Mouse (Mus musculus) spleen, postnatal 36 days (tissue): ENCODE results near the gene Cabp1.

Experiments
- DNase-seq, 2 experiments: peaks; one replicate each; pipeline ENCODE4 v3.0.0; 2022; ENCODE audit warnings: low spot score in 2 of 2, mixed read lengths in 1 of 2

Cabp1 gene

GRCm38 (mm10) chr5:115208601-115209000 is 14.4 kb upstream of the Cabp1 start:
- DNase-seq, result no peak

- no peak for DNase-seq
Measured at GRCm38 (mm10) chr5:115207892-115208291, 13.7 kb upstream of the Cabp1 start.

- no peak for DNase-seq
Measured at GRCm38 (mm10) chr5:115207244-115207643, 13.1 kb upstream of the Cabp1 start.

GRCm38 (mm10) chr5:115204562-115205311 is 10.6 kb upstream of the Cabp1 start:
- no peak for DNase-seq

- no peak for DNase-seq
Measured at GRCm38 (mm10) chr5:115203735-115204561, 9.8 kb upstream of the Cabp1 start.

GRCm38 (mm10) chr5:115194626-115195221 is 543 bp upstream of the Cabp1 start:
- no peak for DNase-seq

GRCm38 (mm10) chr5:115193226-115193625 is 955 bp downstream of the Cabp1 start:
- DNase-seq, result peak in 1 of 2 experiments; percentile 36

GRCm38 (mm10) chr5:115192828-115193195 is 1.4 kb downstream of the Cabp1 start:
- no peak for DNase-seq

GRCm38 (mm10) chr5:115191880-115192827 is 2.0 kb downstream of the Cabp1 start:
- no peak for DNase-seq

GRCm38 (mm10) chr5:115190081-115190480 is 4.1 kb downstream of the Cabp1 start:
- no peak for DNase-seq

GRCm38 (mm10) chr5:115188824-115189223 is 5.4 kb downstream of the Cabp1 start:
- peak in 1 of 2 experiments; percentile 31 for DNase-seq

- peak; percentile 77 to 85 for DNase-seq
Measured at GRCm38 (mm10) chr5:115187188-115188131, 6.7 kb downstream of the Cabp1 start.

- peak in 1 of 2 experiments; percentile 40 for DNase-seq
Measured at GRCm38 (mm10) chr5:115186371-115187073, 7.7 kb downstream of the Cabp1 start.

- DNase-seq, result no peak
Measured at GRCm38 (mm10) chr5:115184726-115185125, 9.5 kb downstream of the Cabp1 start.

- DNase-seq, result no peak
Measured at GRCm38 (mm10) chr5:115183482-115183881, 10.7 kb downstream of the Cabp1 start.

- DNase-seq, result no peak
Measured at GRCm38 (mm10) chr5:115182925-115183324, 11.3 kb downstream of the Cabp1 start.

- DNase-seq, result no peak
Measured at GRCm38 (mm10) chr5:115181248-115181940, 12.8 kb downstream of the Cabp1 start.

GRCm38 (mm10) chr5:115179596-115179995 is 14.6 kb downstream of the Cabp1 start:
- no peak for DNase-seq

- DNase-seq, result peak in 1 of 2 experiments; percentile 21
Measured at GRCm38 (mm10) chr5:115177866-115178265, 16.3 kb downstream of the Cabp1 start.
